Mouse (Mus musculus) hindbrain, embryonic 13.5 days (tissue): ENCODE measurements around the gene Gm49510. TPM values are rescaled to one million over a fixed set of nuclear protein-coding genes. Genes with fewer than 3 reads are reported as not detected.

Source experiments
- ATAC-seq: fragments of 200-750 bp; cut with Nextera tagmentation; 2 replicates; pipeline ENCODE4 v1.8.0; 2017; ENCODE audit warnings: moderate TSS enrichment; ENCODE audit not compliant: low FRiP score
- H3K27ac ChIP-seq: fragments of 300-500 bp; sonication (generic); 2 replicates; pipeline ENCODE4 v1.5.1; 2015; ENCODE audit warnings: inconsistent platforms, mild to moderate bottlenecking, moderate library complexity
- H3K27me3 ChIP-seq: fragments of 300-500 bp; sonication (generic); 2 replicates; pipeline ENCODE4 v1.6.1; 2015; ENCODE audit warnings: mild to moderate bottlenecking, inconsistent platforms
- H3K36me3 ChIP-seq: fragments of 300-500 bp; sonication (generic); 2 replicates; pipeline ENCODE4 v1.6.1; 2015; ENCODE audit warnings: mild to moderate bottlenecking, inconsistent platforms
- H3K4me1 ChIP-seq: fragments of 300-500 bp; sonication (generic); replicated peaks from 2 replicates; pipeline ENCODE4 v1.6.1; 2015; ENCODE audit warnings: inconsistent platforms
- H3K4me2 ChIP-seq: fragments of 300-500 bp; sonication (generic); 2 replicates; pipeline ENCODE4 v1.6.1; 2015; ENCODE audit warnings: inconsistent platforms, mild to moderate bottlenecking, moderate library complexity
- H3K4me3 ChIP-seq: fragments of 300-500 bp; sonication (generic); 2 replicates; pipeline ENCODE4 v1.5.1; 2015; ENCODE audit warnings: mild to moderate bottlenecking, inconsistent platforms
- H3K9ac ChIP-seq: fragments of 300-500 bp; sonication (generic); 2 replicates; pipeline ENCODE4 v1.6.1; 2015; ENCODE audit warnings: mild to moderate bottlenecking, inconsistent platforms
- H3K9me3 ChIP-seq: fragments of 300-500 bp; sonication (generic); 2 replicates; pipeline ENCODE4 v1.6.1; 2016; ENCODE audit warnings: inconsistent platforms
- WGBS: fragments of 180-500 bp; shearing (Covaris S2); methylation state at CpG from one replicate; pipeline ENCODE4 v1.1.7; 2015; 5-methylcytosine and 5-hydroxymethylcytosine counted together
- polyA plus RNA-seq: library from polyadenylated mRNA; unstranded; fragments of >200 nt; fragmentation: Nextera tagmentation; extraction: Ambion mirVana; gene quantifications from 2 replicates; pipeline ENCODE4 v1.2.1, GENCODE M21; 2015

Gene Gm49510
- polyA plus RNA-seq, 1 experiment from 2014 or later = not detected

GRCm38 (mm10) chr15:78908399-78908798 lies 8.9 kb downstream of the Gm49510 start:
- Histone ChIP-seq H3K4me1 (peaks cover 5% of the 10 kb centered on the region), H3K4me3 (no peak overlapping the region), H3K27me3 (no peaks in the 10 kb centered on the region), H3K9me3 (no peaks in the 10 kb centered on the region), H3K27ac (no peak overlapping the region), H3K36me3 (no peaks in the 10 kb centered on the region), H3K4me2 (no peak overlapping the region), H3K9ac (no peak overlapping the region)
- ATAC-seq = no peak
- 82% methylated on average over 7 of the region's 7 CpGs for WGBS

DNA sequence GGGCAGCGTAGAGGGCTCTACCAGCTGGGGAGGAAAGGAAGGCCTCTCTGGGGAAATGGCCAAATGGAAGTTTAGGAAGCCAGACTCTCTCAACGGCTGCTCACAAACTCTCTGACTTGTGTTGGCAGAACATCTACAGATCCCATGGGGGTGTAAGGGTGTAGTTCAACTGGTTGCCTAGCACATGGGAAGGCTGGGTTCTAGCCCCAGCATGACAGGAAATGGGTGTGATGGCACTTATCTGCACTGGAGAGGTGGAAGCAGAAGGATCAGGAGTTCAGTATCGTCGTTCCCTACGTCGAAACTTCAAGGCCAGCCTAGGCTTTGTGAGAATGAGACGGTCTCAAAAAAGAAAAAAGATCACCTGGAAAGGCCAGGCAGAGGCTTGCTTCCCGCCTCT lies 9.5 kb downstream of the Gm49510 start:
- WGBS = 94% methylated on average over 8 of the region's 8 CpGs
- ATAC-seq = no peak

GRCm38 (mm10) chr15:78912040-78912439 lies 12.6 kb downstream of the Gm49510 start:
- no peak overlapping the region for H3K27ac ChIP-seq
- 0 out of 2 replicates have a peak overlapping the region, but pooled peaks have one; percentile 55 for H3K9ac ChIP-seq
- no peaks in the 10 kb centered on the region for H3K27me3 ChIP-seq
- H3K4me2 ChIP-seq = no peak overlapping the region
- 30% methylated on average over 9 of the region's 9 CpGs for WGBS
- H3K36me3 ChIP-seq = no peaks in the 10 kb centered on the region
- H3K9me3 ChIP-seq = no peaks in the 10 kb centered on the region
- peaks cover 30% of the 10 kb centered on the region for H3K4me1 ChIP-seq
- ATAC-seq = no peak
- H3K4me3 ChIP-seq = no peak overlapping the region

More for the DNA sequence above, 9.5 kb downstream of the Gm49510 start:
- no peaks in the 10 kb centered on the region for H3K9me3 ChIP-seq
- no peaks in the 10 kb centered on the region for H3K36me3 ChIP-seq
- H3K4me1 ChIP-seq = peaks cover 6% of the 10 kb centered on the region
- no peak overlapping the region for H3K27ac ChIP-seq
- no peak overlapping the region for H3K4me2 ChIP-seq
- H3K4me3 ChIP-seq = no peak overlapping the region
- H3K9ac ChIP-seq = no peak overlapping the region; the same call in 1 of the 2 replicates
- H3K27me3 ChIP-seq = no peaks in the 10 kb centered on the region

- ATAC-seq = peak; percentile 93
- H3K27ac ChIP-seq = peak within 1 kb of the TSS; percentile 97
These were observed 14.2 kb downstream of the Gm49510 start, which contains the start of gene Pdxp for GRCm38 (mm10) chr15:78913632-78914090. TSS of gene Pdxp (plus strand) at chr15:78913919.

DNA sequence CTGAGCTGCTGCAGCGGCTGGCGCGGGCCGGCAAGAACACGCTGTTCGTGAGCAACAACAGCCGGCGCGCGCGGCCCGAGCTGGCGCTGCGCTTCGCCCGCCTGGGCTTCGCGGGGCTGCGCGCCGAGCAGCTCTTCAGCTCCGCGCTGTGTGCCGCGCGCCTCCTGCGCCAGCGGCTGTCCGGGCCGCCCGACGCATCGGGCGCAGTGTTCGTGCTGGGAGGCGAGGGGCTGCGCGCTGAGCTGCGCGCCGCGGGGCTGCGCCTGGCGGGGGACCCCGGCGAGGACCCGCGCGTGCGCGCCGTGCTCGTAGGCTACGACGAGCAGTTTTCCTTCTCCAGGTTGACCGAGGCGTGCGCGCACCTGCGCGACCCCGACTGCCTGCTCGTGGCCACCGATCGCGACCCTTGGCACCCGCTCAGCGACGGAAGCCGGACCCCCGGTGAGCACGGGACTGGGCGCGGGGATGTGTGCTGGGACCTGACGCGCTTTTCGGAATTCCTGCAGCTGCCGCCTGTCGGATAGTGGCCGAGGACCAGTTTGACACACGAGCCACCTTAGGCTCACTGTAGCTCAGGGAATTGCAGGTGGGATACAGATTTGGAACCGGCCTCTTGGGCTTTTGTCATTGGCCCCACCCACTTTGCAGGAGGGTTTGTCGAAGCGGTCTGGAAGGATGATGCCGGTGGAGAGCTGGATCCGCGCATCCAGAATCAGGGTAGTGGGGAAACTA lies 14.8 kb downstream of the Gm49510 start:
- WGBS = under 1% methylated on average over 80 of the region's 87 CpGs
- Histone ChIP-seq H3K4me1 (peaks cover 36% of the 10 kb centered on the region), H3K9me3 (no peaks in the 10 kb centered on the region), H3K4me2 (peak overlapping the region; percentile 84), H3K36me3 (peaks cover 16% of the 10 kb centered on the region), H3K4me3 (peak overlapping the region; percentile 65), H3K9ac (peak overlapping the region; percentile 89), H3K27ac (peak overlapping the region; percentile 97), H3K27me3 (no peaks in the 10 kb centered on the region)
- ATAC-seq = peak; percentile 78

More at GRCm38 (mm10) chr15:78913632-78914090, 14.2 kb downstream of the Gm49510 start, which contains the start of gene Pdxp:
- WGBS = under 1% methylated on average over 51 of the region's 51 CpGs
- peak within 1 kb of the TSS; percentile 89 for H3K9ac ChIP-seq
- no peaks in the 10 kb centered on the region for H3K9me3 ChIP-seq
- peak within 1 kb of the TSS; percentile 65 for H3K4me3 ChIP-seq
- no peaks in the 10 kb centered on the region for H3K27me3 ChIP-seq
- H3K36me3 ChIP-seq = peaks cover 11% of the 10 kb centered on the region
- H3K4me2 ChIP-seq = peak within 1 kb of the TSS; percentile 84
- peaks cover 36% of the 10 kb centered on the region for H3K4me1 ChIP-seq

- 51% methylated on average over 8 of the region's 8 CpGs for WGBS
- Histone ChIP-seq H3K27ac (peak overlapping the region; percentile 97; the same call in 1 of the 2 replicates), H3K36me3 (peaks cover 20% of the 10 kb centered on the region)
These were observed 15.6 kb downstream of the Gm49510 start for GRCm38 (mm10) chr15:78914823-78915659.

DNA sequence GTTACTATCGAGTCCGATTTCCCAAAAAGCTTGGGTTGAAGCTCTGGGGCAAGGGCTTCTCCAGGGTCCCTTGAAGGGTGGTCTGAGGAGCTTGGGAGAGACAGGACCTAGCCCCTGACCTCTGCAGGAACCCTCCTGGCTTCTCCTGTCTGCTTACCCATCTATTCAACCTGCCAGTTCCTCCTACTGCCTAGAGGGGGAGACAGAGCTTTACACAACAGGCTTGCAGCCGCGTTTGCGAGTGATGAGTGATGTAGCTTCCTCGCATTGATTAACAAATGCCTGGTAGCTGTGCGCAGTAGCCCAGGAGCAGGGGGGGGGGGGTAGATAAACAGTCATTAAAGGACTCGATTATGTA lies 16.2 kb downstream of the Gm49510 start:
- Histone ChIP-seq H3K9me3 (no peaks in the 10 kb centered on the region), H3K4me2 (peak overlapping the region; percentile 84), H3K27me3 (no peaks in the 10 kb centered on the region), H3K9ac (peak overlapping the region; percentile 89), H3K4me3 (peak overlapping the region; percentile 65), H3K36me3 (peaks cover 20% of the 10 kb centered on the region), H3K27ac (peak overlapping the region; percentile 81), H3K4me1 (peaks cover 36% of the 10 kb centered on the region)
- ATAC-seq = peak; percentile 6; the same call in 1 of the 2 replicates
- WGBS = 6% methylated on average over 8 of the region's 8 CpGs

More at GRCm38 (mm10) chr15:78914823-78915659, 15.6 kb downstream of the Gm49510 start:
- no peaks in the 10 kb centered on the region for H3K9me3 ChIP-seq
- H3K4me3 ChIP-seq = peak overlapping the region; percentile 65
- H3K4me2 ChIP-seq = peak overlapping the region; percentile 84
- no peaks in the 10 kb centered on the region for H3K27me3 ChIP-seq
- peaks cover 36% of the 10 kb centered on the region for H3K4me1 ChIP-seq
- no peak for ATAC-seq
- peak overlapping the region; percentile 89 for H3K9ac ChIP-seq

GRCm38 (mm10) chr15:78916052-78916826 lies 16.8 kb downstream of the Gm49510 start:
- peak; percentile 3; the same call in 1 of the 2 replicates for ATAC-seq

GRCm38 (mm10) chr15:78918126-78918525 lies 18.7 kb downstream of the Gm49510 start:
- Histone ChIP-seq H3K27ac (no peak overlapping the region), H3K27me3 (no peaks in the 10 kb centered on the region), H3K4me3 (no peak overlapping the region), H3K4me1 (peaks cover 33% of the 10 kb centered on the region), H3K36me3 (peaks cover 20% of the 10 kb centered on the region), H3K9ac (peak overlapping the region; percentile 35; the same call in 1 of the 2 replicates), H3K4me2 (no peak overlapping the region), H3K9me3 (no peaks in the 10 kb centered on the region)
- 94% methylated on average over 23 of the region's 23 CpGs for WGBS
- no peak for ATAC-seq

More at GRCm38 (mm10) chr15:78916052-78916826, 16.8 kb downstream of the Gm49510 start:
- WGBS = 21% methylated on average over 12 of the region's 12 CpGs
- H3K27me3 ChIP-seq = no peaks in the 10 kb centered on the region
- peak overlapping the region; percentile 89 for H3K9ac ChIP-seq
- H3K4me3 ChIP-seq = peak overlapping the region; percentile 65
- H3K36me3 ChIP-seq = peaks cover 20% of the 10 kb centered on the region
- H3K4me2 ChIP-seq = peak overlapping the region; percentile 84
- no peaks in the 10 kb centered on the region for H3K9me3 ChIP-seq
- peaks cover 36% of the 10 kb centered on the region for H3K4me1 ChIP-seq
- H3K27ac ChIP-seq = peak overlapping the region; percentile 81

DNA sequence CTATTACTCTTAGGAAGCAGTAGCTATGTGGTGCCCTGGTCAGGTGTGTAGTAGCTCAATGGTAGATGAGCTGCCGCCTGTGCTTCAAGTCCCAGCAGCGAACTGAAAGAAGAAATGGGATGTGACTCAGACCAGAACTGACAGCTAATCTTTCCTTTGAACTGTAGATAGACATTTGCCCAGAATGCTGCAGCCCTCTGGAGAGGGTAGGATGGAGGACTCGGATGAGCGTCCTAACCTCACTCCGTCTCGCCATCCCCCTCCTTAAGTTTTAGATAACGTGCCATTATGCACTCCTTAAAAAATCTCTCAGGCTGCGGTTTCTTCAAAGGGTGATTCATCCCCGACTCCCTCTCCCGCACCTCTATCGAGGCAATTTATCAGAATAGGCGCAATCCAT lies 20.4 kb downstream of the Gm49510 start:
- Histone ChIP-seq H3K36me3 (peaks cover 20% of the 10 kb centered on the region), H3K27me3 (peaks cover under 1% of the 10 kb centered on the region; the same call in 1 of the 2 replicates), H3K4me3 (no peak overlapping the region), H3K27ac (no peak overlapping the region; the same call in 1 of the 2 replicates), H3K4me2 (no peak overlapping the region), H3K9me3 (no peaks in the 10 kb centered on the region), H3K4me1 (peaks cover 27% of the 10 kb centered on the region), H3K9ac (no peak overlapping the region)
- ATAC-seq = no peak
- 79% methylated on average over 12 of the region's 12 CpGs for WGBS

DNA sequence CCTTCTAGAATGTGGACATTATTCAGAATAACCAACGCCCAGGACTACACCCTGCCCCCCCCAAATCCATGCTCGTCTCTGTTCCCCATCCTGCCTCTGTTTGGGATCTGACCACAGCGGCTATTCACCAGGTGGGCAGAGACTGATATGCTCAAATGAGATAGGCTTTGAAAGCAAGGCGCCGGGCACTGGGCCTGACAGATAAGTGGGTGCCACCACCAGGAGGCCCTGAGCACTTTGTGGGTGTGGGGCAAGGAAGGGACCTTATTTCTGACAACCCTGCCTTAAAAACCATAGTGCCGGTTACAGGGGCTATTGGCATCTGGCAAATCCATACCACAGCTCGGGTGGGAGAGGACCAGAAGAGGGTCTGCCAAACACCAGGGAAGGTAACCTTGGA lies 23.2 kb downstream of the Gm49510 start:
- WGBS = 91% methylated on average over 7 of the region's 7 CpGs
- no peak overlapping the region for H3K9ac ChIP-seq
- no peak overlapping the region for H3K27ac ChIP-seq
- no peaks in the 10 kb centered on the region for H3K9me3 ChIP-seq
- no peak for ATAC-seq
- H3K4me2 ChIP-seq = no peak overlapping the region
- H3K36me3 ChIP-seq = peaks cover 16% of the 10 kb centered on the region
- peaks cover 20% of the 10 kb centered on the region for H3K27me3 ChIP-seq
- peaks cover 24% of the 10 kb centered on the region for H3K4me1 ChIP-seq
- no peak overlapping the region for H3K4me3 ChIP-seq
